Mouse (Mus musculus): Measurements from ENCODE around the gene Gm648. TPM values are rescaled to one million over a fixed set of nuclear protein-coding genes. Genes with fewer than 3 reads are reported as not detected.
A peak's percentile ranks its signal among the peaks of the same experiment; 100 is the strongest.
"Not testable (repeated sequence)": the region's sequence is repeated elsewhere in the genome, so short reads cannot be mapped to it uniquely, and the experiment has no call there.

Gm648 gene
- not detected for total RNA-seq (2021)

GRCm38 (mm10) chrX:56549506-56549905, at the start of gene Gm648:
Gene Gm648, minus strand, starts transcription at chrX:56549606.
- no peak for DNase-seq

DNA sequence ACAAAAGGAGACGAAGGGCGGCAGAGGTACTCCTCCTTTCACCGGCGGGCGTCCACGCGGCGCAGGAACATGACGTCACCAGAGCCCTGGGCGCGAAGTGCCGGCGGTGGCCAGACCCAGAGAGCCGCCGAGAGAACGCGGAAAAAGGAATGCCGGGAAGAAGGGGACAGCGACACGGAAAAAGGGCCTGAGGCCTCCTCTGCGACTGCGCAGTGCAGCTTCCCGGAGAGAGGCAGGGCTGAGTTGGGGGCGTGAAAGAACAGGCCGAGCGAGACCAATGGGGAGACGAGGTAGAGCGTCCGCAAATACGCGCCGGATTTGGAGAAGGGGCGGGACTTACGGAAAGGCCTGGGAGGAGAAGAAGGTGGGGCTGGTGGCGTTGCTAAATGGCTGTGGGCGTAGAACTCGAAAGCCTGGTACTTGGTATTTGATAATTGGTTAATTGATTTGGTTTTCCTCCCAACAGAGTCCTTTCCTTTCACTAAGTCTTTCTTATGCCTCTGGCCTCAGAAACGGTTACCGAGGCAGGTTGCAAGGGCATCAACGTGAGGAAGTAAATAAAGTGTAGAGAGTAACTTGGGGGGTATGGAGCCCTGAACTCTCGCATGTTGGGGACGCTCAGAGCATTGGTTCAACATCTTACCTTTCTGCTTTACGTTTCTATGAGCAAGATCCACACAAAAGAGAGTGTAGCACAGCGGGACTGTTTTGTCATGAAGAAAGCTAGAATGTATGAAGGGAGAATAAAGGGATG, 48.7 kb upstream of the Gm648 start, which contains the start of gene Mmgt1:
Mmgt1 (minus strand) TSS at position 183 of the 754 bp plus-strand sequence.
- peak; percentile 92 for DNase-seq

DNA sequence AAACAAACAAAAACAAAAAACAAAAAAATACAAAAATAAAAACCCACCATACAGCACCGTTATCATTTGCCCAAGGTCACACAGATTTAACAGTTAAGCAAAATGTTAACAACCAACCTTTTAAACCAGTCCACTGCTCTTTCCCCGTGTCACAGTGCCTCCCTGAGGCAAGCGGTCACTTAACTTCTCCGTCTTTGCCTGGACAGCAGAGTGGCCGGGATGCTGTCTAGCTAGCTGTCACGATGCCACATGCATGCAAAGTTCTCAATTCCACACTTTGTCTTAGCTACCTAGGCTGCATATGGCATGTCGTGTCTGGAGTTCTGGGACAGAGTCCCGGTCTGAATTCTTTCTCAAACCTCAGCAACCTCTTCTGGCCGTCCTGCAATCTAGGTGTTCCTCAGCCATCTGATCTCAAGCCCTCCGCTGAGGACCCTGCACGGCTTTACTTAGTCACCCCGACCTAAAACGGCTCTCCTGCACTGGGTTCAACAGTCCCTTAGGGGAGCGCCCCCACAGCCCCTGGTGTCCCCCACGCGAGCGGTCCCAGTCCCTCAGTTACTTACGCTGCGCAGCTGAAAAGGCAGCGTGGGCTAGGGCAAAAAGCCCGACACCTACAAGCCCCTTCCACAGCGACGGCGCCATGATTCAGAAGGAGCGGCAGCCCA, 47.9 kb upstream of the Gm648 start:
- DNase-seq, result peak; percentile 22

GRCm38 (mm10) chrX:56578200-56578599, 28.8 kb upstream of the Gm648 start:
- no peak for DNase-seq

GRCm38 (mm10) chrX:56572465-56572864, 23.1 kb upstream of the Gm648 start:
- DNase-seq, result peak; percentile 11

- no peak for DNase-seq
These were observed 4.2 kb upstream of the Gm648 start for GRCm38 (mm10) chrX:56553584-56553983.

DNA sequence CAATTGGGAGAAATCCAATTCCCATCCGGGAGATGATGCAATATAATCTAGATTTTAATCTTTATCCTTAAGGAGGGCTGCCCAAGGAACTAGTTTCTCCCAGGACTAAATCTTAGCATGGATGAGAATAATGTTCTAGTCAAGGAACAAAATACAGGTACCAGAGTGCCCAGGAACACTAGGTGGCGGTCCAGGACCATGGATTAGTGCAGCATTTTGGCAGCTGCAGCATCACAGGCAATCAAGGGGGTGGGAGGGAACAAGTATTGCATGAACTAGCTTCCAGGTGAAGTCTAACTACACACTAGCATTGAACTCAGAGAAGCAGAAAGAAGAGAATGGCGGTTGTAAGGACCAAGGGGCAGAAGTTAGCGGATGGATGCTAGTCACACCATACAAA, 12.2 kb downstream of the Gm648 start:
- peak; percentile 25 for DNase-seq

DNA sequence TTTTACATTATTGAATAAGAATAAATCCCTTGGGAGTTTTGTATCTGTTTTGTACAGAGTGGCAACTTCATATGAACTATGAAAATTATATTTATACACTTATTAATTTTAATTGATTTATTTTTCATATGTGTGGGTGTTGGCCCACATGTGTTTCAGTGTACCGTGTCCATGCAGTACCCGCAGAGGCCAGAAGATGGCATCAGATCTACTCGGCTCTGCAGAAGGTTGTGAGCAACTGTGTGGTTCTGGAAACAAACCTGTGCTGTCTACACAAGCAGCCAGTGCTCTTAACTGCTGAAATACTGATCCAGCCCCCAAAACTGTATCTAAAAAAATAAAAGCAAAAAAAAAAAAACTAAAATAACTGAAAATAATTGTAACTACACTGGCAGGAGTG, 18.1 kb downstream of the Gm648 start:
- DNase-seq, result peak; percentile 72

- not testable (repeated sequence) for DNase-seq
These were observed 25.0 kb downstream of the Gm648 start, which contains the start of gene Gm10477 for GRCm38 (mm10) chrX:56524442-56524841. Gene Gm10477, plus strand, starts transcription at chrX:56524742.

DNA sequence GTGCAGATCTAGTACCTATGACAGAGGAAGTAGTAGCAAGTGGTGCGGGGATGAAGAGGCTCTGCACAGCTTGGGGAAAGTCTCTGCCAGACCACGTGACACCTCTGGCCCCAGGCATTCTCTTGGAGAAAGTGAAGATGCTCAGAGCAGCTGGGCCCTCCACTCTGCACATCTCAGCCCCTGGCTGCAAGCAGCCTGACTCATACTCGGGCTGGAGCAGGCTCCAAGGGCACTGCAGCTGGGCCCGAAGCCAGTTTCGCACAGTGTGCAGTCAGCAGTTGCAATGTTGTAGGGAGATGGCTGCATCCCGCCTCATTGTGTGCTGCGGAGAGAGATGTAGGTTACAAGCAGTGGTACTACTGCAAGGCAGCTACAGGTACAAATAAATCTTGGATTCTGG, 52.2 kb downstream of the Gm648 start:
- DNase-seq, result peak; percentile 6

Small RNAs within 50 kb of the gene (microRNA-seq; reads per million reads assigned to microRNA genes)
- 0.69 to 1.8 reads per million in 2 experiments for gene Mir5116

Other genes with a start within 250 kb of the Gm648 start
- gene Zfp449, start 203.2 kb downstream of the Gm648 start, total RNA-seq (2021), result 1 to 10 TPM; 5.5 to 6.1 TPM
- under 1 TPM; 0.61 to 0.91 TPM for gene Smim10l2a, start 175.0 kb downstream of the Gm648 start, total RNA-seq (2021)
- gene Gm2174, start 101.6 kb downstream of the Gm648 start, total RNA-seq (2021), result not detected
- 10 to 100 TPM; 14.9 to 16.0 TPM for gene Ints6l, start 94.7 kb downstream of the Gm648 start, total RNA-seq (2021)
- gene Gm10477, start 24.9 kb downstream of the Gm648 start, total RNA-seq (2021), result not detected
- 10 to 100 TPM; 30.3 to 31.7 TPM for gene Mmgt1, start 48.5 kb upstream of the Gm648 start, total RNA-seq (2021)
- 10 to 100 TPM; 16.4 to 18.2 TPM for gene Slc9a6, start 60.2 kb upstream of the Gm648 start, total RNA-seq (2021)
- 100 to 1,000 TPM; 278 to 293 TPM for gene Fhl1, start 182.2 kb upstream of the Gm648 start, total RNA-seq (2021)

Data from heart, postnatal 4 days (tissue).